Mouse (Mus musculus) stomach, embryonic 14.5 days (tissue): Measurements from ENCODE around the gene Rfc2. TPM values are rescaled to one million over a fixed set of nuclear protein-coding genes. Genes with fewer than 3 reads are reported as not detected.

Experiments
- ATAC-seq: fragments of 200-750 bp; cut with Nextera tagmentation; 2 replicates; pipeline ENCODE4 v1.8.0; 2017; ENCODE audit warnings: low read depth, moderate TSS enrichment; ENCODE audit not compliant: insufficient number of reproducible peaks, insufficient read depth, low FRiP score
- H3K27ac ChIP-seq: fragments of 300-500 bp; sonication (generic); 2 replicates; pipeline ENCODE4 v1.5.1; 2014; ENCODE audit warnings: mild to moderate bottlenecking, low read length, moderate library complexity, mixed read lengths
- H3K27me3 ChIP-seq: fragments of 300-500 bp; sonication (generic); 2 replicates; pipeline ENCODE4 v1.6.1; 2014; ENCODE audit warnings: low read length, control low read depth, mixed read lengths; ENCODE audit not compliant: control insufficient read depth, insufficient read depth
- H3K36me3 ChIP-seq: fragments of 300-500 bp; sonication (generic); 2 replicates; pipeline ENCODE4 v1.6.1; 2014; ENCODE audit warnings: mild to moderate bottlenecking, control low read depth, low read length, moderate library complexity, mixed read lengths; ENCODE audit not compliant: control insufficient read depth, insufficient read depth
- H3K4me1 ChIP-seq: fragments of 300-500 bp; sonication (generic); 2 replicates; pipeline ENCODE4 v1.6.1; 2014; ENCODE audit warnings: low read length, control low read depth, mixed read lengths; ENCODE audit not compliant: control insufficient read depth, insufficient read depth
- H3K4me2 ChIP-seq: fragments of 300-500 bp; sonication (generic); replicated peaks from 2 replicates; pipeline ENCODE4 v1.6.1; 2014; ENCODE audit warnings: low read depth, low read length, control low read depth
- H3K4me3 ChIP-seq: fragments of 300-500 bp; sonication (generic); 2 replicates; pipeline ENCODE4 v1.5.1; 2014; ENCODE audit warnings: low read depth, low read length, control low read depth
- H3K9ac ChIP-seq: fragments of 300-500 bp; sonication (generic); replicated peaks from 2 replicates; pipeline ENCODE4 v1.6.1; 2014; ENCODE audit warnings: low read depth, mild to moderate bottlenecking, control low read depth, low read length, moderate library complexity, mixed read lengths
- H3K9me3 ChIP-seq: fragments of 300-500 bp; sonication (generic); 2 replicates; pipeline ENCODE4 v1.6.1; 2016; ENCODE audit warnings: low read depth, low read length, control low read depth; ENCODE audit not compliant: control insufficient read depth
- WGBS: fragments of 180-500 bp; shearing (Covaris S2); extraction: QIAGEN DNeasy Blood & Tissue Kit; methylation state at CpG from one replicate; pipeline ENCODE4 v1.1.7; 2014; 5-methylcytosine and 5-hydroxymethylcytosine counted together
- polyA plus RNA-seq: library from polyadenylated mRNA; unstranded; fragments of >200 nt; fragmentation: Nextera tagmentation; extraction: Ambion mirVana; gene quantifications from 2 replicates; pipeline ENCODE4 v1.2.1, GENCODE M21; 2014

The Rfc2 gene
- 278 and 285 TPM in 2 replicates for polyA plus RNA-seq

DNA sequence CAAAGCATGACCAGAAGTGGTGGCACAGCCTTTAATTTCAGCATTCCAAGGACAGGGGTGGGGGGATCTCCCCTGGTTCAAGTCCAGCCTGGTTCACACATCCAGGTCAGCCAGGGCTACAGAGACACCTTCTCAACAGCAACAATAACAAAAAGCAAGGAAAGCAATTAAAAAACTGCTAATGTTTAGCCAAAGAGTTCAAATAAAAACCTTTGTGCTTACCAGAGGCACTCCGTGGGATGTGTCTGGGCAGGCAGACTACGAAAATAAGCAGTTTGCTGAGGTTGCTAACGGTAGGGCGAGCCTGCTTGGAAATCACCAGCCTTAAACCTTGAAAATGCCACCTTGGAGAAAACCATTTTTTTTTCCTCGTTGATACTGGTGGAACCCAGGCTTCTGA is at the start of gene Rfc2:
Gene Rfc2, plus strand, starts transcription at position 221 of the 400 bp plus-strand sequence.
- H3K4me3 ChIP-seq, result no peak within 1 kb of the TSS
- no peaks in the 10 kb centered on the region for H3K27me3 ChIP-seq
- H3K36me3 ChIP-seq, result no peaks in the 10 kb centered on the region; the same call in 1 of the 2 replicates
- H3K27ac ChIP-seq, result no peak within 1 kb of the TSS
- WGBS, result 74% methylated on average over 5 of the region's 5 CpGs
- peaks cover 7% of the 10 kb centered on the region; the same call in 1 of the 2 replicates for H3K4me1 ChIP-seq
- no peaks in the 10 kb centered on the region for H3K9me3 ChIP-seq
- ATAC-seq, result no peak
- no peak within 1 kb of the TSS for H3K4me2 ChIP-seq
- no peak within 1 kb of the TSS for H3K9ac ChIP-seq

DNA sequence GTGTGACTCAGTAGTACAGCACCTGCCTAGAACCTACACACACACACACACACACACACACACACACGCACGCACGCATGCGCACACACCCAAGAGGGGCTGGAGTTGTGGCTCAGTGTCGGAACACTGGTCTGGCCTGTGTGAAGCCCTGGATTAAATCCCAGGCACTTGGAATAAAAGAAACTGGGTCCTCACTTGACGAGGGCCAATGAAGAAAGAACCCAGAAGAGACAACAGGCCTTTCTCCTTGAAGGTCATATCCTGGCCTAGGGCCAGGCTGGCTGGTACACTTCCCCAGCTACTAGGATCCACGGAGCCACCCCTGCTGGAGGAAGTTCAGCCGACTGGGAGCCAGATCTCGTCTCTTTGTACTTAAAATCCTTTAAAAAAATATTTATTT is 49.6 kb upstream of the Rfc2 start:
- no peak for ATAC-seq
- no peak overlapping the region for H3K4me3 ChIP-seq
- peaks cover 15% of the 10 kb centered on the region for H3K36me3 ChIP-seq
- no peak overlapping the region for H3K4me2 ChIP-seq
- WGBS, result 89% methylated on average over 9 of the region's 9 CpGs
- no peak overlapping the region for H3K27ac ChIP-seq
- no peak overlapping the region for H3K9ac ChIP-seq
- H3K27me3 ChIP-seq, result no peaks in the 10 kb centered on the region
- no peaks in the 10 kb centered on the region for H3K4me1 ChIP-seq
- no peaks in the 10 kb centered on the region for H3K9me3 ChIP-seq

GRCm38 (mm10) chr5:134532417-134532816 is 48.7 kb upstream of the Rfc2 start:
- Histone ChIP-seq H3K4me1 (no peaks in the 10 kb centered on the region), H3K36me3 (peaks cover 15% of the 10 kb centered on the region), H3K9me3 (no peaks in the 10 kb centered on the region), H3K9ac (no peak overlapping the region), H3K27ac (no peak overlapping the region), H3K4me3 (no peak overlapping the region), H3K27me3 (no peaks in the 10 kb centered on the region), H3K4me2 (no peak overlapping the region)
- no peak for ATAC-seq
- 92% methylated on average over 6 of the region's 6 CpGs for WGBS

GRCm38 (mm10) chr5:134536036-134536435 is 45.1 kb upstream of the Rfc2 start:
- WGBS, result 90% methylated on average over 6 of the region's 6 CpGs
- no peak overlapping the region for H3K9ac ChIP-seq
- no peak overlapping the region for H3K4me2 ChIP-seq
- no peaks in the 10 kb centered on the region for H3K27me3 ChIP-seq
- no peaks in the 10 kb centered on the region for H3K9me3 ChIP-seq
- peaks cover 15% of the 10 kb centered on the region for H3K36me3 ChIP-seq
- ATAC-seq, result no peak
- peaks cover 14% of the 10 kb centered on the region for H3K4me1 ChIP-seq
- H3K27ac ChIP-seq, result no peak overlapping the region
- H3K4me3 ChIP-seq, result no peak overlapping the region

DNA sequence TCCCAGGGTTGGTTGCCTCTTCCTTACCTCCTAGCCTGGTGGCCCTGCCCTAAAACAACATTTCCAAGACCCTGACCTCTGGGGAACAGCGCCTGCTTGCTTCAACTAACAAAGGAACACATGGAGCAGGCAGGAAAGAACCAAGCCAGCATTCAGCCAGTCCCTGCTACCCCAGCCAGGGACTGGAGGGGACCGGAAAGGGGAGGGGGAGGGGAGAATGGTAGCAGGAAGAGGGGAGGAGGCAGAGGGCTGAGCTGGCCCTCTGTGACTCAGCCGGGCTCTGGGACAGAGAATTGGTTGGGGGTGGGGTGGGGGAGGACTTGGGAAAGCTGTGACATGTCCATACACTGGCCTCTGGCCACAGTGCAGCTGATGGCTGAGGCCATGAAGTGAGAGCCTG is 41.3 kb upstream of the Rfc2 start:
- no peaks in the 10 kb centered on the region for H3K9me3 ChIP-seq
- WGBS, result 10% methylated on average over 3 of the region's 3 CpGs
- H3K27ac ChIP-seq, result peak overlapping the region; percentile 83
- H3K4me3 ChIP-seq, result no peak overlapping the region
- H3K4me1 ChIP-seq, result peaks cover 28% of the 10 kb centered on the region
- H3K9ac ChIP-seq, result no peak overlapping the region
- ATAC-seq, result peak; percentile 70; the same call in 1 of the 2 replicates
- peaks cover 5% of the 10 kb centered on the region for H3K36me3 ChIP-seq
- no peaks in the 10 kb centered on the region for H3K27me3 ChIP-seq
- H3K4me2 ChIP-seq, result 0 out of 2 replicates have a peak overlapping the region, but pooled peaks have one; percentile 5

- H3K27me3 ChIP-seq, result no peaks in the 10 kb centered on the region
- 81% methylated on average over 6 of the region's 6 CpGs for WGBS
- no peaks in the 10 kb centered on the region for H3K36me3 ChIP-seq
- no peak overlapping the region for H3K4me3 ChIP-seq
- ATAC-seq, result no peak
- peak overlapping the region; percentile 76; the same call in 1 of the 2 replicates for H3K27ac ChIP-seq
- no peak overlapping the region for H3K4me2 ChIP-seq
- H3K9me3 ChIP-seq, result no peaks in the 10 kb centered on the region
- H3K4me1 ChIP-seq, result peaks cover 28% of the 10 kb centered on the region
- H3K9ac ChIP-seq, result no peak overlapping the region
Measured at GRCm38 (mm10) chr5:134540881-134541280, 40.3 kb upstream of the Rfc2 start.

GRCm38 (mm10) chr5:134541640-134542039 is 39.5 kb upstream of the Rfc2 start:
- Histone ChIP-seq H3K9ac (no peak overlapping the region), H3K4me1 (peaks cover 28% of the 10 kb centered on the region), H3K27me3 (no peaks in the 10 kb centered on the region), H3K36me3 (no peaks in the 10 kb centered on the region), H3K9me3 (no peaks in the 10 kb centered on the region), H3K4me2 (no peak overlapping the region), H3K27ac (peak overlapping the region; percentile 53), H3K4me3 (no peak overlapping the region)
- peak; percentile 16; the same call in 1 of the 2 replicates for ATAC-seq
- 32% methylated on average over 7 of the region's 7 CpGs for whole genome bisulfite sequencing

GRCm38 (mm10) chr5:134544516-134545241 is 36.5 kb upstream of the Rfc2 start:
- WGBS, result 66% methylated on average over 19 of the region's 19 CpGs

More at GRCm38 (mm10) chr5:134544516-134545241, 36.5 kb upstream of the Rfc2 start:
- H3K4me3 ChIP-seq, result no peak overlapping the region
- no peaks in the 10 kb centered on the region for H3K36me3 ChIP-seq
- peaks cover 33% of the 10 kb centered on the region for H3K4me1 ChIP-seq
- H3K27me3 ChIP-seq, result no peaks in the 10 kb centered on the region
- no peak for ATAC-seq
- no peaks in the 10 kb centered on the region for H3K9me3 ChIP-seq
- no peak overlapping the region for H3K9ac ChIP-seq
- no peak overlapping the region for H3K4me2 ChIP-seq
- H3K27ac ChIP-seq, result no peak overlapping the region
